Mouse (Mus musculus): Measurements from ENCODE around the gene Snx9. TPM values are rescaled to one million over a fixed set of nuclear protein-coding genes. Genes with fewer than 3 reads are reported as not detected.

Gene Snx9
- total RNA-seq, 4 experiments from 2014 or later = 15.0 to 16.8 (median 15.5) TPM

- no peak for DNase-seq (ENCODE audit: low spot score in 2 of 2)
Observed at GRCm38 (mm10) chr17:5877611-5878157, 36.6 kb downstream of the Snx9 start.

GRCm38 (mm10) chr17:5878878-5879277 is 37.7 kb downstream of the Snx9 start:
- no peak for DNase-seq (ENCODE audit: low spot score in 2 of 2)

DNA sequence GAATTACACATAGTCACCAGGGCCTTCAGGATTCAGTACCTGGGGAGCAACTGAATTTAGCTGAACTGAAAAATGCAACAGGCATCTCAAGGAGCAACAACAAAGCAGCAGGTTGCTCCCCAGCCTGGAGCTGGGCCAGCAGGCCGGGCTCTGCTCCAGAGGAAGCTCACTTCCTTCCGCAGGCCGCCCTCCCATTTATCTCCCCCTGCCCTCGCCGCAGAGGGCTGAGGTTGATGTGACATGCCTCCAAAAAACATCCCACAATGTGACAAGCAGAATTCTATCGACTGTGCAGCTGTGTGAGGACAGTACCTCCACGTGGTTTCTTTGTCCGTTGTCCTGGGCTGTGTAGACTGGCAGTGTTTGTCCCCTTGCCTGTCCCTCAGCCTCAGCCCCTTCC is 44.3 kb downstream of the Snx9 start:
- DNase-seq (ENCODE audit: low spot score in 2 of 2) = peak in 1 of 2 experiments; percentile 24

DNA sequence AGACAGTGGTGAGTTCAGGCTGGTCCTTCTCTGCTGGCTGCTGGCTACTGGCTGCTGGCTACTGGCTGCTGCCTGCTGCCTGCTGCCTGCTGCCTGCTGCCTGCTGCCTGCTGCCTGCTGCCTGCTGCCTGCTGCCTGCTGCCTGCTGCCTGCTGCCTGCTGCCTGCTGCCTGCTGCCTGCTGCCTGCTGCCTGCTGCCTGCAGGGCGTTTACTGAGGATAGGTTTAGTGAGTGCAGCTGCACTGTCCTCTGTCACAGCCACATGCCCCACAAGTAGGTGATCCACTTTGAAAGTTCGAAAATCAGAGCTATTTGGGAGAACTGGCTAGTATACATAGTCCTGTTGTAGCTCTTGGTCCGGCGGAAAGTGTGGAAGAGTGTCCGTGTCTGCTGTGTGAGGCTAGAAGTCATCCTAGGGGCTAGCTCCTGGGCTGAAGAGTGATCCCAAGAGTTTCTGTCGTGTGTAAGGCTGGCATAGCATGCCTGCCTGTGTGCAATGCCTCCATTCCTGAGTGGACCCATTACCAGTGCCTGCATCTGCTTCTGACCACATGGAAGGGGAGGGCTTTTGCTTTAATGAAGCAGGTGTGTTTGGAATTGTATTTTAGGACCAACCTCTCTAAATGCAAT is 45.2 kb downstream of the Snx9 start:
- DNase-seq (ENCODE audit: low spot score in 2 of 2) = no peak

DNA sequence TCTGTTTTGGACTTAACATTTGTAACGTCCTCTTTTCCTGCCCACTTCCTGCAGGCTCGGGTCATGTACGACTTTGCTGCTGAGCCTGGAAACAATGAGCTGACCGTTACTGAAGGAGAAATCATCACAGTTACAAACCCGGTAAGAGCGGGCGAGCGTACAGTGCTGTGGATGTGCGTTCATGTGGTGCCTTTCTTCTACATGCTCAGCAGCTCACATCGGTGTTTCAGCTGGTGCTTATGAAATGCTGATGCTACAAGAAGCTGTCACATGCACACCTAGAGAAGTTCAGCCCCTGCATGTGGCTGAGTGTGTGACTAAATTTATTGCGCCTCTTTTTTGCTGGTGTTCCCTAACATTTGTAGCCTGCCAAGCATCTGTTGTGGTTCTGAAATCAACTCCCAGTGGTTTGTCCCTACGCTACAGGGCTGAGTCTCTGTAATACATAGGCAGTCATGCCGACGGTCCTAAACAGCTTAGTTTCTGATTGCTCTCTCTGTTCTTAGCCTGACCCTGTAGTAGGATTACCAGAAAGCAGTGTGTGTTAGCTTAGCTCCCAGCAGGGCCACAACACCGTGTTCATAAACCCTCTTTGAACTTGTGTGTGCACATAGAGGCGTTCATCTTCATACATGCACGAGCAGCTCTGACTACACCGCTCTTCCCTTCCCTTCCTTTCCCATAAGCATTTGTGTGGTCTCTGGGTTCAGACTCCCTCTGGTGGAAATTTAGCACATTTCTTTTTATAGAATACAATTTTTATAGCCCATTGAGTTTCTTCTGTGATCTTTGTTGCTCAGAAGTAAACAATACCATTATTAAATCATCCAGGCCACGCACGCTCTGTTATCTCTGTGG is 46.0 kb downstream of the Snx9 start:
- no peak for DNase-seq (ENCODE audit: low spot score in 2 of 2)

- DNase-seq (ENCODE audit: low spot score in 2 of 2) = peak; percentile 56 to 78
Observed at GRCm38 (mm10) chr17:5890429-5890828, 49.3 kb downstream of the Snx9 start.

DNA sequence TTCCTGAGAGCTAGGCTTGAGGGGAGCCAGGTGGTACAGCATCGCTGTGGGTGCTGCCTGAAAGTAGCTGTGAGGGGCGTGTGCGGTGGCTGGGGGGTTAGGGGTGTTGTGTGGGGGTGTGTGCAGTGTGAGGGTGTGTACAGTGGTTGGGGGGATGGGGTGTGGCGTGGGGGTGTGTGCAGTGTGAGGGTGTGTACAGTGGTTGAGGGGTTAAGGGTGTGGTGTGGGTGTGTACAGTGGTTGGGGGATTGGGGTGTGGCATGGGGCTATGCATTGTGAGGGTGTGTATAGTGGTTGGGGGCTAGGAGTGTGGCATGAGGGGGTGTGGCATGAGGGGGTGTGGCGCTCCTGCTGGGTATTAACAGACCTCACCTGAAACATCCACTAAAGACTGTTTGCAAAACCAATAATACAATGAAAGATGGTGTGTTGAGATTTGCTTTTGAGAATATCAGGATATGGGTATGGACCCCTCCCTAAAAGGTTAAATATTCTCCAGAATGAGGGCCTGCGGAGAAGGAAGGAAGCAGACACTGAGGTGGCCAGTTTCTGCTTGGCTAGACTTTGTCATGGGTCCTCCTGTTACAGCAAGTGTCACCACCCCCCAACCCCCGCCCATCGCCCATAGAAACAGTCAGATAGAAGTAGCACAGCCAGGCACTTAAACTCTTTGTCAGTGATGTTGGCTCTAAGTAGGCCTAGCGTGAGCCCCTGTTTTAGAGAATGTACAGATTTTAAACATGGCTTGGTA is 51.0 kb downstream of the Snx9 start:
- no peak for DNase-seq (ENCODE audit: low spot score in 2 of 2)

- no peak for DNase-seq (ENCODE audit: low spot score in 2 of 2)
Observed at GRCm38 (mm10) chr17:5893092-5893491, 52.0 kb downstream of the Snx9 start.

DNA sequence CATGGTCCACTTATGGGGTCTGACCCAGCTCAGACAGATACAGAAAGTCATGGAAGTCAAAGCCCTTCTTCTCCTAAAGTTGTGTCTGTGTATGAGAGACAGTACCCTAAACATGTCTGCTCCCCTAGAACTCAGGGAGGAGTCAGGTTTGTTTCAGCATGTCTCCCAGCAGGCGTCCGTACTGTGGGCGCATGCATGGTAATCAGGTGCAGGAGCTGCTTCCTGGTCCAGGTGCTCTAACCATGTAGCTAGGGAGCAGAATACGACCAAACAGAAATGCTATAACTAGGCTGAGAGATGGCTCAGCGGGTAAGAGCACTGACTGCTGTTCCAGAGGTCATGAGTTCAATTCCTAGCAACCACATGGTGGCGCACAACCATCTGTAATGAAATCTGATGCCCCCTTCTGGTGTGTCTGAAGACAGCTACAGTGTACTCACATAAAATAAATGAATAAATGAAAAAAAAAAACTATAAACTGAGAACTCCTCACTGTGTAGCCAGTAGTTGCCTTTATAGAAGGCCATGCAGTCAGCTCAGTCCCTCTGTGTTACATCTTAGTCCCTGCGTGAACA is 52.5 kb downstream of the Snx9 start:
- DNase-seq (ENCODE audit: low spot score in 2 of 2) = no peak

- no peak for DNase-seq (ENCODE audit: low spot score in 2 of 2)
Observed at GRCm38 (mm10) chr17:5896066-5896465, 54.9 kb downstream of the Snx9 start.

DNA sequence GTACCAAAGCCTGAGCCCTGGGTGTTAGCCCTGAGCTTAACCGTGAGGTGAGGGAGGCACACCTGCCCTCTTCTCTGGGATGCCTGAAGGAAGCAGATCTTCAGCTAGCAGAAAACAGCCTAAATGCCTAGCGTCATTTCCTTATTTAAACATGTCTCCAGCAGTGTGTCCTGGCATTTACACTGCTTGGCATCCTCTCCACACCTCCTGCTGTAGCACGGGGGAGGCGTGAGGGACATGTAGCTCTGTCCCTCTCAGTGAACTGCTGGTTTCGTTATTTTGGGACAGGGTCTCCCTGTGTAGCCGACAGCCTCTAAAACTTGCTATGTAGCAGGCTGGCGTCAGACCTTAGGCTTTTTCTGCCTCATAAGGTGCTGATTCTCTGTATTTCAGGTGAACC is 55.5 kb downstream of the Snx9 start:
- no peak for DNase-seq (ENCODE audit: low spot score in 2 of 2)

DNA sequence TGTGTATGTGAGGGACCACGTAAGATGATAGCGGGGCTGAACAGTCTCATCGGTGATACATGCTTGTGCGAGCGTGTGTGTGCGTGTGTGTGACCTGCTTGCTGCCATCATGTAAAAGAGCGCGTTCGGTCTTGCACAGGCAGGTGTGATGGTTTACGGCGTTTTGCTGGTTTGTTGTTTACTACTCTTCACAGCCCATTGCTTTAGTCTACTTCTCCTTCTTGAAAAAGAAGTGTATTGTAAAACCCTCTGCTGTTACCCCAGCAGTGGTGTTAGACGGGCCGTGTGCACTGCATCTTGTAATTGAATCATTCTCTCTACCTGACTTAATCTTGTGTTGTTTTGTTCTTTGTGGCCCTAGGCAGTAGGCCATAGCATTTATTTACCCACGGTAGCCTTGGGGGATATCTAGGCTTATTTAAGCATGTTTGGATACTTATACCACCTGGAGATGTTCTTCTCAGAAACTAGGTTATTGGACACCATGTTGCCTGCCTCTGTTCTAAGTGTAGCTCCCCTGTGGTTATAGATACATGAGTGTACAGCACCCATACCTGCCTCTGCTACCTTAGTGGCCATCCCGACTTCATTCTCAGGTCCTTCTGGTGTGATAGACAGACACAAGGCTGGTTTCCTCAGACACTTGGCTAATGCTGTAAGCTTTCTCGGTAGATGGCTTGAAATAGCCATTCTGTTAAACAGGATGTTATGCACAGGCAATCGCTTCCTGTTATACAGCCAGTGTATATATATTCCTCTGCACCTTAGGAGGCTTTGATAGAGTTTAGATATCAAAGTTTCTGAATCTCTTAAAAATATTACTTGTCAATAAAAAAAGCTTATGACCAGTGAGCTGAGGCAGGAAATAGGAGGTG is 56.4 kb downstream of the Snx9 start:
- DNase-seq (ENCODE audit: low spot score in 2 of 2) = no peak

DNA sequence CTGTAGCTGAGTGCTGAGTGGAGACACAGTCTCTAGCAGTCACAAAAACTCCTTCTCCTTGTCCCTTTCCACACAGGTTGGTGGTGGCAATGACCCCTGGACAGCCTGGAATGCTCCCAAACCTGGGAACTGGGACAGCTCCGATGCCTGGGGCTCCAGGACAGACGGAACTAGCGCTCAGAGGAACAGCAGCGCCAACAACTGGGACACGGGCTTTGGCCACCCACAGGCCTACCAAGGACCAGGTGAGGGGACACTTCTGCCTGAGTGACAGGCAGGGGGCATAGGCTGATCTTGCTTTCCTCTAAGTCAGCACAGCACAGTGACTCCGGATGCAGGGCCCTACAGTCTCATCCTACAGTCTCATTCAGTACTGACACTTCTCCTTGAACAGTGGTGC is 58.1 kb downstream of the Snx9 start:
- no peak for DNase-seq (ENCODE audit: low spot score in 2 of 2)

DNA sequence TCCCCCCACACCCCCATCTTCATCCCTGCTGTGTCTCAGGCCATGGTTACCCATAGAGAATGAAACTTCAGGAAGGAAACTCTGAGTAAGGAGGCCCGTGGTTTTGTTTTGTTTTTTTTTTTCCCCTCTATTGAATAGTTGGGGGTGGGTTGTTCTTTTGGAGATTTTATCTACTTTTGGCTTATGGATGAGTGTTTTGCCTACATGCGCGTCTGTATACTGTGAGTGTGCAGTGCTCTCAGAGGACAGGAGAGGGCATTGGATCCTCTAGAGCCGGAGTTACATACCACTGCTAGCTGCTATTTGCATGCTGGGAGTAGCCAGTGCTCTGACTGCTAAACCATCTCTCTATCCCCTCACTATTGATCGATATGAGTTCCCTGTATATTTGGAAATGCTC is 60.3 kb downstream of the Snx9 start:
- no peak for DNase-seq (ENCODE audit: low spot score in 2 of 2)

- DNase-seq (ENCODE audit: low spot score in 2 of 2) = no peak
Observed at GRCm38 (mm10) chr17:5903630-5904301, 62.6 kb downstream of the Snx9 start.

- DNase-seq (ENCODE audit: low spot score in 2 of 2) = no peak
Observed at GRCm38 (mm10) chr17:5909681-5910080, 68.6 kb downstream of the Snx9 start.

DNA sequence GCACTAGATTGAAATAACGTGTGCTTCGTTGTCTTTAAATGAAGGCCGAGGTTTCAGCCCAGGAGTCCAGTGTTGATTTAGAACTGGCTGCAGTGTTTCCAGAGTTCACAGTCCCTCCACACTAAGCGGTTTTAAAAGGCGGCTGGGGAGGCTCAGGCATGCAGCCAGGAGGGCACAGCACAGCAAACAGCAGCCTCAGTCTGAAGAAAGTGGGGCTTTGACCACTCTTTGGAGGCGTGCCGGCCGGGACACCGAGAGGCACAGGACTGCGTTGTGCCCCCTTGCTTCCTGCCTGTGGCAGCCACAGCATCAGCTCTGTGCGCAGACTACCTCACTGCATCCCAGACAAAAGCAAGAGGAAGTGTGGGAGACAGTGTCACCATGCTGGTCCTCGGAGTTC is 70.5 kb downstream of the Snx9 start:
- DNase-seq (ENCODE audit: low spot score in 2 of 2) = peak; percentile 64 to 65

DNA sequence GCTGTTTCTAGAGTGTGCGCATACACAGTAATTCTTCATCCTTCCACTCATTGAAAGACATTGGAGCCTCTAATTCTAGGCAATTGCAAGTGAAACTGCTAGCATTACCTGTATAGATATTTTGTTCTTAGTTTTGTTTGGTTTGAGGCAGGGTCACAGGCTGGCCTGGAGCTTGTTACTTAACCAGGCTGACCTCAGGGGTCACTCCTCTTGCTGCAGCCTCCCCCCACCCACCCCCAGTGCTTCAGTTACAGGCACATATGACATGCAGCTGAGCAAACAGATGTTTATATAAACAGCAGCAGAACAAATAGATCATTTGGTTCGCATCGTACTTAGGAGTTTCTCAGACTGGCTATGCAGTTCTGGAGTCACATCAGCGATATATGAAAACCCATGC is 71.7 kb downstream of the Snx9 start:
- DNase-seq (ENCODE audit: low spot score in 2 of 2) = no peak

GRCm38 (mm10) chr17:5914217-5914616 is 73.1 kb downstream of the Snx9 start:
- no peak for DNase-seq (ENCODE audit: low spot score in 2 of 2)

- no peak for DNase-seq (ENCODE audit: low spot score in 2 of 2)
Observed at GRCm38 (mm10) chr17:5921954-5922353, 80.8 kb downstream of the Snx9 start.
